Mouse (Mus musculus) 3134 (cell line): ENCODE measurements around the gene Cxcr3.
A peak's percentile ranks its signal among the peaks of the same experiment; 100 is the strongest.

ENCODE experiments used
- DNase-seq: peaks from one replicate; pipeline ENCODE4 v3.0.0-alpha.2; 2011; ENCODE audit warnings: low spot score; ENCODE audit not compliant: insufficient read length; ENCODE audit errors: extremely low read depth

Gene Cxcr3

DNA sequence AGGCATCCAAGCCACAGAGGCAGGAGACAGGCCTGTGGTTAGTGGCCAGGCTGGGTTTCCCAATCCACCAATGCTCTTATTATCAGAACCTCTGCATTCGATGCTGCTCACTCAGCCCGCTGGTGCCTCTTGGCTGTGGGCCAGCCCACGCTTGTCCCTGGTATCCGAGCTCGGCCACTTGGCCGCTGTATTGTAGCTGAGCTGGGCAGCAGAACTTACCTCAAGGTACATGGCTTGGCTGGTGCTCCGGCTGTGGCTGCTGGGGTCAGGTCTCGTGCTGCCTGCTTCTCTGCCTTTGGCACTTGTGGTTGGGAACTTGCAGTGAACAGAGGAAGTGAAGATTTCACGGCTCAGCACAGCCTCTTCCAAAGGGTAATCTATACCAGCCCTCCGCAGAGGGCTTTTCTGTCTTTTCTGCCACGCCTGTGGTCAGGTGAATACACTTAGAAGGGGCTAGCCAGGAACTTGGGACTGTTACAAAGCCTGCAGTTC is at the start of gene Cxcr3:
TSS of gene Cxcr3 (minus strand) at position 442 of the 492 bp plus-strand sequence.
- DNase-seq: peak; percentile 81

DNA sequence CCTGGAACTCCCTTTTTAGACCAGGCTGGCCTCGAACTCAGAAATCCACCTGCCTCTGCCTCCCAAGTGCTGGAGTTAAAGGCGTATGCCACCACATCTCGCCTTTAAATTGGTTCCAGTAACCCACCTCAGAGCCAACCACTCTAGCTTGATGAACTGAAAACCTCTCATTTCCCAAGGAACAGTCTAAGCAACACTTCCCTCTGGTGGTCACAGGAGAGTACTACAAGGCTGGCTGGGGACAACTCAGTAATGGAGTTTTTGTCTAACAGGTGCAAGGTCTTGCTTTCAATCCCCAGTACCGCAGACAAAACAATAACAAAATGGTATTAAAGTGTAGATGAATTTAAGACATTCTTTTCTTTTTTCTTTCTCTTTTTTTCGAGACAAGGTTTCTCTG is 38.0 kb upstream of the Cxcr3 start:
- DNase-seq: no peak

DNA sequence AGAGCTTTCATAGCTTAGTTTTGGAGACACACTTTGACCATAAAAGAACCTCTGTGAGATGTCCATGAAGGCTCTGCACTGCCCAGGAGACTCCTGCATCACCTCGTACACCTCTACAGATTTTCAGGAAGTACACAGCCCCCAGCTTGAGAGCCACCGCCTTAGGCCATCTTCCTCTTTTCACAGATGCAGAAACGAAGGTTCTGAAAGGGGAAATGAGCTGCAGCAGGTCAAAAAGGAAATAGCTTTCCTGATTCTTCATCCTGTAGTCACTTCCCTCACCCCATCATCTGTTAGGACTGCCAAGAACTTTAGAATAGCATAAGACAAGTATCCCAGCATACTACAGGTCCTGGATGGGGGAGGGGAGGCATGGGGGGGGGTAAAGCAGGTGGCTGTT is 36.2 kb upstream of the Cxcr3 start:
- DNase-seq: no peak

DNA sequence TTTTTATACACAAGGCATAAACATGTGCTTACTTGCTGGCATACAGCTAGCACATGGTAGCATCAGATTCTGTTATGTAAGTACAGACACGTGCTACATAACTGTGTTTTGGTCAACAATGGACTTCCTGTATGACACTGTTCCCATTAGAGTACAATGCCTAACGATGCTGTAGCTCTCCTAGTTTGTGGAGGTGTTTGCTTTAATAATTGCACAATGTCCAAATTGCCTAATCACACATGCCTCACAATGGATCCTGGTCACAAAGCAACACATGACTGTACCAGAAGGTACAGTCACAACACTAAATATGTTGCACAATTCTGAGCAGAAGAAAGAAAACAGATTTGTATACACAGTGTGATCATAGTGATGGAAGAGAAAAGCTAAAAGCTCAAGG is 35.4 kb upstream of the Cxcr3 start:
- no peak for DNase-seq

DNA sequence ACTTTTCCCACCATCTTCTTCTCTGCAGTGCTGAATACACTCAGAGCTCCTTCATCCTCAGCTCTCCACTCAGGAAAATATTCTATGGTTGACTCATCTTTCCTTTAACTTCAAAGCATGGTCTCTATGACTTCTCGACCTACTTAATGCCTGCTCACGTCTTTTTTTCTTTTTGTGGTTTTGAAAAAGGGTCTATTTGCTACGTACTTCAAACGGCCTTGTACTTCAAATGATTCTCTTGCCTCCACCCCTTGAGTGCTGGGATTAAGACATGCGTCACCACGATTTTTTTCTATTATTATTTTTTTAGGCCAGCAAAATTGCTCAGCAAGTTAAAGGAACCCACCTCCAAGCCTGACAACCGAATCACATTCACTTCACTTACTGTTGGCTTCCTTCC is 33.2 kb upstream of the Cxcr3 start:
- no peak for DNase-seq

DNA sequence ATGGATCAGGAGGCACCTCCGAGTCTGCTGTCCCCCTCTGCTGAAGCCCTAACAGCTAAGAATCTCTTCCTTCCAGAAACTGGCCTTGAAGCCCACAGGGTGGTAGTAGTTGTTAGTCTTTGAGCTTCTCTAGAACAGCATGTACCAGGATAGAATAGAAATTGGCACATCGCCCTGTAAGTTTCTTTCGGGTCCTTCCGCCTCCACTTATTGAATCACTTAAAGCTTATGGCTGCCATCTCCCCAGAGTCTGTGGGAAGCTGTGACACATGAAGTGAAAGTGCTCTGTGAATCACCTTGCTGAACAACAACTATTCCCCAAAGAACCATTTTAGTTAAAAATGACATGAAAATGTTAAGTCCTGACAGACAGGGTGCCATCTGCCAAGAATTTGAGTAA is 31.0 kb upstream of the Cxcr3 start:
- no peak for DNase-seq

DNA sequence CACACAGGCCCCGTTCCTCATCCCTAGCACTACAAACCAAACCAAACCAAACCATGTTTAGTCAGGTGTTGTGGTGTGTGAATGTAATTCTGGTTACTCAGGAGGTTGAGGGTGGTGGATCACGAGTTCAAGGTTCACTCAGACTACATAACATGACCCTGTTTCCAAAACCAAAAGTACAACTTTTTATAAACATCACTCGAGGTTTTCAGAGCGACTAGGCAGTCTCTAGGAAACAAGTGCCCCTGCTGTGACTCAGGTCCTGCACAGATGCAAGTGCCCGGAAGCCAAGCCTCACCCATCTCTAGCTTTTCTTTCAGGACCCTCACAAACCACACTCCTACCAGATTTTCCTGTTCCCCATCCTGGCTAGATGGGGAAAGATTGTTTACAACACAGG is 30.6 kb upstream of the Cxcr3 start:
- DNase-seq: no peak

DNA sequence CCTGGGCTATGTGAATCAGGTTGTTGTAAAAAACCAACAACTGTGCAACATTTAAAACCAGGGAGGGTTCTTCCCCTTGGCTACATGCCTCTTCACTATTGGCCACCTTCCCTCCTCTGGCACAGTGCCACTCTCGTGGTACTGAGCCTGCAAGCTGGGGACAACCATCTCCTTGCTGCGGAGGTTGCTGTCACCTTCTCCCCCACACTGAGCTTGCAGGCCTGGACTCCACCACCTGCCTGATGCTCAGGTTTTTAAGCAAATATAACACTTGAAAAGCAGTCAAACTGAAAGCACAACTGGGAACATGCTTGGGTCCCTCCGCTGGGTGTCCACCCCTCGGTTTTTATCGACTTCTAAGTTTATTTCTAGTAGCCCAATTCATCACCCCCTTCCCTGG is 20.4 kb upstream of the Cxcr3 start:
- no peak for DNase-seq

DNA sequence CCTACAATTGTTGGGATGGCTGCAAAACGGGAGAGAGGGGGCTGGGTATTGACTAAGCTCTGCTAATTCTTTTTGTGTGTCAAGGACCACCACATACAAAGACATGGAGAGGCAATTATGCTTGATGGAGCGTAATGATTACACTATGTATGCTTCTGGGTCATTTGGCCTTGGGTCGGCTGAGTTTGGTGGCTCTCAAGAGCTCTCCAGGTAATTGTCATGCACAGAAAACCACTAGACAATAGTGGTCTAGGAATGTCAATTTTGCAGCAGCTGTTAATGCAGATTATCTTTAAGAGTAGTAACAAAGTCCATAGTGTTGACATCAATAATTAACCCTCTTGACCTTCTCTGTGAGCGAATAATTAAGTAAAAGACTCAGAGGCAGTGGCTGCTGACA is 16.1 kb upstream of the Cxcr3 start:
- DNase-seq: no peak

DNA sequence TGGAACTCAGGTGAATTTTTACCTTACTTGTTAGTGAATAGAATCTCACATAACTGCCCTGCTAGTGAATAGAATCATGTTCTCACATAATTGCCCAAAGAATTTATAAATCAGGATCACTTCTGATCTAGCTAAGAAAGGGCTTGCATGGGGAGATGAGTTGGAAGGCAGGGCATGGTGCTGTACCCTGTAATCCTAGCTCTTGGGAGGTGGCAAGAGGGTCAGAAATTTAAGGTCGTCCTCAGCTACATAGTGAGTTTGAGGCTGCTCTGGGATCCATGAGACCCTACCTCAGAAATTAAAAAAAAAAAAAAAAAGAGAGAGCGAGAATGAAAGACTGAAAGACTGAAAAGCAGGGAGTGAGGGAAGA is 7.0 kb upstream of the Cxcr3 start:
- DNase-seq: no peak

DNA sequence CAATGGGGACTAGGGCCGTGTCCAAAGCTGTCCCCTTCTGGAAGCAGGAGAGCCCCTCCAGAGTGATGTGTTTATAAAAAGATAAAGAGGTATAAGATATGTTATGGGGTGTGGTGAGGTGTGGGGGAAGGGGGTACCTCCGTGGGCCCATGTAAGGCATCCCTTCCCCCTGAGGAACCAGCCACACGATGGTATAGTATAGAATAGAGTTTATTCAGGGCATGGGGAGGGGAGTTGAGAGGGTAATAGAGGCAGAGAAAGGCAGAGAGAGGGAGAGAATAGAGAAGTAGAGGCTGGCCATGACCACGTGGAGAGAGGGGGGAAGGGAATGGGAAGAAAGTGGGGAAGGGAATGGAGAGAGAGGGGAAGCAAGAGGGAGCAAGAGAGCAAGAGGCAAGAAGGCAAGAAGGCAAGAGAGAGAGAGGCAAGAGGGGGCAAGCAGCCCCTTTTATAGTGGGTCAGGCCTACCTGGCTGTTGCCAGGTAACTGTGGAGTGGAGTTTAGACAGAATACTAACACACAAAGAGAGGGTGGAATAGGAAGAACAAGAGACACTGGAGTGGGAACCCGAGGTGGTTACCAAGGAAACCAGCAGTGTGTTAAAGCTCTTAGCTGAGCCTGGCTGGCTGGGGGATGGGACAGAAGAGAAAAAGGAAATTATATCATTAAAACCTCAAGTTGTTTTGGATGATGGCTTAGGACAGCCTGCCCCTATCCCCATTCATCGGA is 6.4 kb upstream of the Cxcr3 start:
- DNase-seq: no peak

DNA sequence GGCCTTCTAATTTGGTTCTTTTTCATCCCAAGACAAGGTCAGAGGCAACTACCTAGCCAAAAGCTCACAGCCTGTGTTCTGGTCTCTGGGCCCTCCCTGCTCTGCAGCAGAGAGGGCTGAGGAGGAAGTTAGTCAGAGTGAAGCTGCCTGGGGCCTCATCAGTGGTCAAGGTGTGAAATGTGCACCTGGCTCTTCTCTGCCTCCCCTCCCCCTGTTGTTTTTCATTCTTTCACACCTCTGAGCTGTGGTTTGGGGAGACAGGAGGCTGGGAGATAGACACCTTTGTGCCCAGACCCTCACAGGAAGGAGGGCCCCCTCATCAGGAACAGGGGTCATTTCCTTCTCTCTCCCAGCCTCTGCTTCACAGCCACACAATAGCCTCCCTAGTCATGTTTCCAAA is 3.1 kb upstream of the Cxcr3 start:
- no peak for DNase-seq

DNA sequence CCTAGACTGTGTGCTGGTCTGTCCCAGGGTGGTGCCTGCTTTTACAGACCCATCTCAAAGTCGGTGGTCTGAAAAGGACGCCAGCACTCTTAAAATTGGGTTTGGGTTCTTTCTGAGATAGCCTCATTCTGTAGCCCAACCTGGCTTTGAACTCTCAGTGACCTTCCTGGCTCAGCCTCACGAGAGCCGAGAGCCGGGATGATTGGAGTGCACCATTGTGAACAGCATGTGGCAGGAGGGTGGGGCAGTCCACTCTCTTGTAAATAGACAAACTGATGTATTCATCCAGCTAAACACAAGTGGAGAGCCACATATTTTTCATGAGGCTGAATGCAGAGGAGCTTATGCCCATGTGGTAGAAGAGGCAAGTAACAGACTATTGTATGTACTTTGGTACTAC is 912 bp upstream of the Cxcr3 start:
- no peak for DNase-seq

DNA sequence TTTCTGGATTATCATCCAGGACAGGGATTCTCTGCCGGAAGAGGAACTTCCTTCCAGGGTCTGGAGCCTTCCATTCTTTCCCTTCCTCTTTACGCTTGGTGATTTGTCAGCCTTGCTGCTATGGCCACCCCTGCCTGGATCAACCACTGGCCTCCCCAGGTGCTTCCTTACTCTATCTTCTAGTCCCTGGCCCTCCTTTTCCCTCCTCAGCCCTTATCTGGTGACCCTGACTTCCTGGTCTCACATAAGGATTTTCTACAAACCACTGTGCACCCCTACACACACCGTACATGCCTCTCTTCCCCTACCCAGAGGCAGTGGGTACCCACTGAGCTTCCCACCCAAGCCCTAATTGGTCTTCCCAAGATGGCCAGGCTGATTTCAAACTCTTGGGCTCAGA is 781 bp downstream of the Cxcr3 start:
- no peak for DNase-seq

DNA sequence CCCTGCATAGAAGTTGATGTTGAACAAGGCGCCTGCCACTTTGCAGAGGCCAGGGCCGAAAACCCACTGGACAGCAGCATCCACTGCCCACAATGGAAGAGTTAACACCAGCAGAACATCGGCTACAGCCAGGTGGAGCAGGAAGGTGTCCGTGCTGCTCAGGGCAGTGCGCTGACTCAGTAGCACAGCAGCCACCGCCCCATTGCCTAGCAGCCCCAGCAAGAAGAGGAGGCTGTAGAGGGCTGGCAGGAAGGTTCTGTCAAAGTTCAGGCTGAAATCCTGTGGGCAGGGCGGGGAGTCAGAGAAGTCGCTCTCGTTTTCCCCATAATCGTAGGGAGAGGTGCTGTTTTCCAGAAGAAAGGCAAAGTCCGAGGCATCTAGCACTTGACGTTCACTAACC is 1.4 kb downstream of the Cxcr3 start:
- no peak for DNase-seq

DNA sequence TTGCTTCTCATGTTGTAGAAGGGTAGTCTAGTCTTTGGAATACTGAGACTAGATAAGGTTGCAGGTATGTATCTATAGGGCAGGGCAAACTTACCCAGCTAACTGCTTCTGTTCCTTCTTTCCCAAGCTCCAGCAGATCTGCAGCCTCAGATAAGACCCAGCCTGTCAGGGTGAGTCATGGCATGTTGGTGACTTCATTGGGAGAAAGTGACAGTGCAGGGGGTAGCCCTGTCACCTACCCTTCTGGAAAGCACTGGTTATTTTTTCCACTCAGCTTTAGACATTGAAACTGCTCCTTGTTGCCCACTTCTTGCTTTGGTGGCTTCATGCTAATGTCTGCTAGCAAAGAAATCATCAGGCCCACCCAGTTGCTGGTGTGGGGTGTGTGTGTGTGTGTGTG is 4.1 kb downstream of the Cxcr3 start:
- no peak for DNase-seq

DNA sequence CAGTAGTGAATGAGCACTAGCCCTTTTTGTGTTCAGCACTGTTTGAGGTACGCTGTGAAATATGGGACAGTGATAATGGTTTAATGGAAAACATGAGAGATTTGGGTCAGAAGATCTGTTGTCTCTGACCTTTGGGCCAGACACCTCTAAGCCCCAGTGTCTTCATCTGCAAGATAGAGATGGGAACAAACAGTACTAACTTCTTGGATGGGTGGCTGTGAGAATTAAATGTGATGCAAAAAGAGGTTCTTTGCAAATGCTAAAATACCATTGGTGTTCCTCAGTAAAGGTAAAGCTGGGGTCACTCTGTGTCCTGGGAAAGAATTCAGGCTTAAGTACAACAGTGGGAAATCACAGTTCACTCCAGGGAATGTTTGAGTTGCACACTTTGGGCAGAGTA is 13.7 kb downstream of the Cxcr3 start:
- no peak for DNase-seq

DNA sequence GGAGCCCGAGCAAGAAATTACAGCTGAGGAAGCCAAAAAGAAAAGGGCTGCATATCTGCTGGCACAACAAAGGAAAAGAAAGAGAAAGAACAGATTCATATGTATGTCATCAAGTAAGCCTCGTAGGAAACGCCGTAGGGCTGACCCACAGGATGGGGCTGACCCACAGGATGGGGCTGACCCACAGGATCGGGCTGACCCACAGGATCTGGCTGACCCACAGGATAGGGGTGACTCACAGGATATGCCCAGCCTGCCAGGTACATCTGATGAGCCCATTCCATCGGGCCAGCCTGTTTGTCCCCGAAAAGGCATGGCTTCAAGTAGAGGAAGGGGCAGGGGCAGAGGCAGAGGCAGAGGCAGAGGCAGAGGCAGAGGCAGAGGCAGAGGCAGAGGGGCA is 29.0 kb downstream of the Cxcr3 start:
- peak; percentile 19 for DNase-seq

DNA sequence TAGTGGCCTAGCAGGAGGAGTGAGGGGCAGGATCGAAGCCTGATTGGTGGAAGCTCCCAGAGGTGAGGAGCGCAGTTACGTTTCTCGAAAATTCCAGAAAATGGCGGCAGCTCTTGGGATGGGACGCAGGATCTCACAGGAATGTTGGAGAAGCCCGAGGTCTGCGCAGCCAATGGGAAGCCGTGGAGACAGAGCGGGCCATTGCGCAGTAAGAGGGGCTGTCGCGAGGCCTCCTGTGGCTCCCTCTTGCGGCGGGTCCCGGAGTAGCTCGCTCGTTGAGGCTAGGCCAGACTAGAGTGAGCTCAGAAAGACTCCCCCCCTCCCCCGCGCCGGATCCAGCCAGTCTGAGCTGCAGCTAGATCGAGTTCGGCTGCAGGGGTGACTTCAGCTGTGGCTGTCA is 35.8 kb downstream of the Cxcr3 start:
- DNase-seq: no peak

DNA sequence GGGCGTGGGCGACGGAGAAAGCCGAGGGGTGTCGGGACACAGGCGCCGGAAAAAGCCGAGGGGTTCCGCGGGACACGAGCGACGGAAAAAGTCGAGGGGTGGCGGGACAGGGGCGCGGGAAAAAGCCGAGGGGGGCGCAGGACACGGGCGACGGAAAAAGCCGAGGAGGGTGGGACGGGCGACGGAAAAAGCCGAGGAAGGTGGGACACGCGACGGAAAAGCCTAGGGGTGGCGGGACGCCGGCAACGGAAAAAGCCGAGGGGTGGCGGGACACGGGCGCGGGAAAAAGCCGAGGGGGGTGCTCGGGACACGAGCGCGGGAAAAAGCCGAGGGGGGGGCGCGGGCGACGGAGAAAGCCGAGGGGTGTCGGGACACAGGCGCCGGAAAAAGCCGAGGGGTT is 36.5 kb downstream of the Cxcr3 start:
- DNase-seq: no peak

DNA sequence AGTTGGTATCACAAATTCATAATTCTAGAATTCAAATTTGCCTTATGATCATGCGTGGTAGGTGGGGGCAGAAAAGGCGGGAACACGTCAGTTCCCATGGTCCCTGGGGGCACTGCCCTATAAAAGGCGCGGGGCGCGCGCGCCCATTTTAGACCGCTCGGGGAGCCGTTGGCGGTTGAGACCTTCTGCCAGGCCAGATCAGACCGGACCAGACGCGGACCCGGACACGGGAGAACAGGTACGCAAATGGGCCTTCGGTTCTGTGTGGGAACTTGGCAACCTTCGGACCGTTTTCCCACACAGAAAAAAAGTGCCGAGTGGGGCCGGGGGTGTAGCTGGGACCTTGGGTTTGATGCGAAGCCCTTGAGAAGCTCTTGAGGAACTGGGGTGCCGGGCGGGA is 38.4 kb downstream of the Cxcr3 start:
- DNase-seq: no peak
